Mouse (Mus musculus) stomach, postnatal 0 days (tissue): Measurements from ENCODE around the gene St3gal3.

Experiments used
- CTCF ChIP-seq: IDR thresholded peaks from 2 replicates; pipeline ENCODE4 v1.5.1; 2016; ENCODE audit warnings: antibody characterized with exemption, low read depth, mild to moderate bottlenecking, moderate library complexity
- EP300 ChIP-seq: optimal IDR thresholded peaks from 2 replicates; pipeline ENCODE3; 2016; ENCODE audit warnings: antibody characterized with exemption

DNA sequence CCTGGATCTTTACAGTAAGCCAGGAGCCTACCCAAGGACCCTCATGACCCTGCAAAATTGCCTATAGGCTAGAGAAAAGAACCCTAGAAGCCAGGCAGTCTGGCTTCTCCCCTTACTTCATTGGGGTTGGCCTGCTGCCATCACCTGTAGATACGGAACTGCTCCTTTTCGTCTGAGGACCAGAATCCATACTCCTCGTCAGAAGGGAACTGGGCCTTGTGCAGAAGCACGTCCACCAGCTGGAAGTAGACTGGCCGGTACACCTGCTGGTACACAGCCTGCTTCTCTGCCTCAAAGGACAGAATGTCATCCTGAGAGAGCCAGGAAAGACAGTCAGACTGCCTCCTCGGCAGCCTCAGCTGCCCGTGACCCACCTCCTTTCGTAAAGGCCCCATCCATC is 230.0 kb downstream of the St3gal3 start:
- TF ChIP-seq CTCF: no peak
- no peak for TF ChIP-seq EP300
